Mouse (Mus musculus) 416B (cell line): ENCODE results near the gene Saysd1.
"Not testable (repeated sequence)": the region's sequence is repeated elsewhere in the genome, so short reads cannot be mapped to it uniquely, and the experiment has no call there.

Source experiments
- DNase-seq: peaks from one replicate; pipeline ENCODE4 v3.0.0; 2011; ENCODE audit warnings: low read depth

Gene Saysd1

DNA sequence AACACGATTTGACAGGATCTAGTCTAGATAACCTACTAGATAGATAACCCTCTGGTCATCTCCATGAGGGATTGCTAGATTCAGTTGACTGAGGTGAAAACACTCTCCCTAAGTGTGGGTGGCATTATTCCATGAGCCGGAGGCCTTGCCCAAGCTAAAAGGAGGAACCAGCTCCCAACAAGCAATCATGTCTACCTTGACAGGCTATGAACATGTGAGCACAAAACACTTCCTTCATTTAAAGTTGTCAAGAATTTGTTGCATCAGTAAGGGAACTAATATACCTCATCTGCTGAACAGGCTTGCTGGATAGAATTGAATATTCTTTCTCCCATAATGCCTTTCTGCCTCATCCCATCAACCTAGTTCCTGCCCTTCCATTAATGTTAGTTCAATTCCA, 98.5 kb downstream of the Saysd1 start:
- no peak for DNase-seq

GRCm38 (mm10) chr14:20032738-20033116, 105.6 kb downstream of the Saysd1 start:
- DNase-seq = no peak

GRCm38 (mm10) chr14:20032016-20032737, 106.2 kb downstream of the Saysd1 start:
- no peak for DNase-seq

DNA sequence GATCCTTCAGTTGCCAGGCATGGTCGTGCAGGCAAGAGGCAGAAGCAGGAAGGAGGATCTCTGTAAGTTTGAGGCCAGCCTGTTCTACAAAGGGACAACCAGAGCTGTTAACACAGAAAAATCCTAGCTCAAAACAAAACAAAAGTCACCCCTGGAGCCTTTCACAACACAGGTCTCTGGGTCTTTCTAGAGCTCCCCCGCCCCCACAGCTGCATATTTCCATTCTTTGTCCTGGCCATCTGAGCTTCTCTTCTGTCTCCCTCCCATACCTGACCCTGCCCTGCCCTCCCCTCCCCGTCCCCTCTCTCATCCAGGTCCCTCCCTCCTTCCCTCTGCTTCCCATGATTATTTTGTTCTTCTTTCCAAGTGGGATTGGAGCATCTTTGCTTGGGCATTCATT, 108.7 kb downstream of the Saysd1 start:
- DNase-seq = no peak

- not testable (repeated sequence) for DNase-seq
These were observed 110.9 kb downstream of the Saysd1 start for GRCm38 (mm10) chr14:20027475-20027874.
